Comparison of ENCODE assay signal across 21 mouse cellular contexts in the genomic region with DNA sequence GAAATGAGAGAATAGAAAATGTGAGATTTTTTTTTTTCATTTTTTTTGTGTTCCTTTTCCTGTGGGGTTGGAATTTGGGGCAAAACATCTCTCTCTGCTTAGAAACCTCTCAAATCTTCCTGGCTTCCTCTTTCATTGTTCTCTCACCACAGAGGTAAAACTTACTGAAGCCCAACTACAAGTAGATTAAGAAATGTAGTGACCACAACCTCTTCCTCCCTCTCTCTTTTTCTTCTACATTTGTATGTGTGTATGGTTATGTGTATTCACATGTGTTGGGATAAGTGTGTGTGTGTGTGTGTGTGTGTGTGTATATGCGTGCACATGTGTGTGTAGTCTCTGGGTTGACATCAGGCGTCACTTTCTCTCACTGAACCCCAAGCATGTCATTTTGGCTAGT. TPM values are rescaled to one million over a fixed set of nuclear protein-coding genes. Genes with fewer than 3 reads are reported as not detected.
DNase-seq lines count a peak whose midpoint lies in the region; ATAC-seq lines count a peak whose summit lies in the region.
"Had no signal": no experiment of that assay in that cellular context is flagged by ENCODE, and none has a peak within 500 bp of the region (broad histone marks: within the 10 kb centered on the region; RNA-seq: fewer than 3 reads in every experiment).

No protein-coding gene starts in this region.

- DNase-seq in 416B (ENCODE audit: low read depth) (peak; percentile 61), A20 (ENCODE audit: low read depth, low spot score) (peak; percentile 59)
- DNase-seq in kidney, adult 9 months = no peak
- no peak for DNase-seq in ovary, postnatal 36 days (ENCODE audit: low spot score)
- DNase-seq in thymus, adult 18-20 months = no peak
- DNase-seq: adrenal gland, adult 2 months; adrenal gland, postnatal 10 days; adrenal gland, postnatal 25 days; cerebellum, adult 11 months; cerebellum, adult 18-20 months; cerebellum, adult 8-10 months; cerebellum, adult 9-11 months; cerebellum, postnatal 14 days; cerebellum, postnatal 36 days had no signal

- H3K4me2 ChIP-seq in forebrain, embryonic 12.5 days = no peak overlapping the region
- H3K4me2 ChIP-seq: embryonic facial prominence, embryonic 12.5 days had no signal

- WGBS in forebrain, embryonic 12.5 days = 84% methylated on average over 2 of the region's 2 CpGs

- H3K9me3 ChIP-seq in forebrain, embryonic 12.5 days = no peaks in the 10 kb centered on the region
- H3K9me3 ChIP-seq: embryonic facial prominence, embryonic 10.5 days; embryonic facial prominence, embryonic 12.5 days had no signal

- no peak overlapping the region for H3K9ac ChIP-seq in forebrain, embryonic 12.5 days
- H3K9ac ChIP-seq: embryonic facial prominence, embryonic 12.5 days had no signal

- H3K4me3 ChIP-seq in forebrain, embryonic 12.5 days (replicated peaks) = no peak overlapping the region
- H3K4me3 ChIP-seq: embryonic facial prominence, embryonic 10.5 days; embryonic facial prominence, embryonic 12.5 days had no signal

- H3K27ac ChIP-seq in forebrain, embryonic 12.5 days = no peak overlapping the region
- H3K27ac ChIP-seq: embryonic facial prominence, embryonic 10.5 days; embryonic facial prominence, embryonic 12.5 days had no signal

- H3K27me3 ChIP-seq in forebrain, embryonic 12.5 days = peaks cover 3% of the 10 kb centered on the region; the same call in 1 of the 2 replicates
- H3K27me3 ChIP-seq: embryonic facial prominence, embryonic 12.5 days had no signal

- no peaks in the 10 kb centered on the region for H3K36me3 ChIP-seq in forebrain, embryonic 12.5 days (replicated peaks)
- H3K36me3 ChIP-seq: embryonic facial prominence, embryonic 10.5 days; embryonic facial prominence, embryonic 12.5 days had no signal

- ATAC-seq in granulocyte monocyte progenitor cell, adult 5-6 weeks (replicated peaks; ENCODE audit: poor library complexity, severe bottlenecking) = peak; percentile 93
- ATAC-seq in megakaryocyte progenitor cell, adult 5-6 weeks (replicated peaks; ENCODE audit: poor library complexity) = peak; percentile 81
- ATAC-seq in forebrain, embryonic 12.5 days (ENCODE audit: low FRiP score) = no peak
- ATAC-seq: forebrain, embryonic 14.5 days; forebrain, embryonic 16.5 days had no signal

- peaks cover 5% of the 10 kb centered on the region; the same call in 1 of the 2 replicates for H3K4me1 ChIP-seq in forebrain, embryonic 12.5 days
- H3K4me1 ChIP-seq: embryonic facial prominence, embryonic 10.5 days had no signal

RNA-seq across cellular contexts. Expression of gene Dock8, which starts 9.2 kb away (rescaled TPM):
- 100 and 126 TPM in 2 replicates for total RNA-seq in granulocyte monocyte progenitor cell, adult 5-6 weeks (2014; fragmentation: Nextera tagmentation)
- 46.1 and 58.8 TPM in 2 replicates for total RNA-seq in granulocyte monocyte progenitor cell, adult 5-6 weeks (2017)
- 81.8 and 91.6 TPM in 2 replicates for total RNA-seq in megakaryocyte progenitor cell, adult 5-6 weeks (2015)
- 40.7 and 45.9 TPM in 2 replicates for total RNA-seq in megakaryocyte progenitor cell, adult 5-6 weeks (2017)
- 1.3 TPM in 2 replicates for polyA plus RNA-seq in forebrain, embryonic 12.5 days (2016; fragmentation: Nextera tagmentation; extraction: Ambion mirVana)

RNA-seq across cellular contexts. Expression of gene Cbwd1, which starts 47.1 kb away (rescaled TPM):
- 5.3 and 14.2 TPM in 2 replicates for total RNA-seq in granulocyte monocyte progenitor cell, adult 5-6 weeks (2014; fragmentation: Nextera tagmentation)
- 24.6 and 37.7 TPM in 2 replicates for total RNA-seq in granulocyte monocyte progenitor cell, adult 5-6 weeks (2017)
- 20.2 and 21.9 TPM in 2 replicates for total RNA-seq in megakaryocyte progenitor cell, adult 5-6 weeks (2015)
- 41.9 and 44.6 TPM in 2 replicates for total RNA-seq in megakaryocyte progenitor cell, adult 5-6 weeks (2017)
- polyA plus RNA-seq in forebrain, embryonic 12.5 days (2016; fragmentation: Nextera tagmentation; extraction: Ambion mirVana) = 23.5 and 24.2 TPM in 2 replicates

Comparison
In these comparisons a context has a peak if more than half of its experiments do, and no peak if none do; other contexts are left out.
1. DNase-seq: peak in 416B (single experiment) and A20 (single experiment); none in kidney, adult 9 months (single experiment), ovary, postnatal 36 days (single experiment) and thymus, adult 18-20 months (0 of 2).